Mouse (Mus musculus) C2C12 (cell line): ENCODE measurements around the gene Arap1. TPM values are rescaled to one million over a fixed set of nuclear protein-coding genes. Genes with fewer than 3 reads are reported as not detected.

ENCODE experiments used
- H3K27me3 ChIP-seq: one replicate; pipeline ENCODE4 v1.6.1; 2011; ENCODE audit not compliant: control insufficient read depth, insufficient read depth, insufficient read length
- H3K36me3 ChIP-seq: one replicate; pipeline ENCODE4 v1.6.1; 2011; ENCODE audit not compliant: control insufficient read depth, insufficient read depth
- H3K4me3 ChIP-seq: one replicate; pipeline ENCODE4 v1.5.1; 2011; ENCODE audit warnings: mild to moderate bottlenecking, control low read depth; ENCODE audit not compliant: poor library complexity, insufficient read depth, severe bottlenecking
- H3K79me2 ChIP-seq: one replicate; pipeline ENCODE4 v1.6.1; 2011; ENCODE audit not compliant: control insufficient read depth, insufficient read depth
- H3K79me3 ChIP-seq: one replicate; pipeline ENCODE4 v1.6.1; 2011; ENCODE audit warnings: low read depth, control low read depth
- H3ac ChIP-seq: one replicate; pipeline ENCODE3; 2011; ENCODE audit warnings: low read depth; ENCODE audit not compliant: control insufficient read depth, insufficient read length
- CEBPB ChIP-seq: IDR thresholded peaks from one replicate; pipeline ENCODE4 v1.6.1; 2011; ENCODE audit warnings: low read depth, mild to moderate bottlenecking, control low read depth, moderate library complexity
- CTCF ChIP-seq: IDR thresholded peaks from one replicate; pipeline ENCODE4 v1.5.1; 2011; ENCODE audit not compliant: control insufficient read depth, insufficient read depth, insufficient read length
- FOSL1 ChIP-seq: IDR thresholded peaks from one replicate; pipeline ENCODE4 v1.8.0; 2011; ENCODE audit warnings: mild to moderate bottlenecking, low read length; ENCODE audit not compliant: poor library complexity, insufficient read depth, severe bottlenecking
- MAX ChIP-seq: IDR thresholded peaks from one replicate; pipeline ENCODE4 v1.6.1; 2011; ENCODE audit warnings: mild to moderate bottlenecking, control low read depth
- MYOD1 ChIP-seq: IDR thresholded peaks from one replicate; pipeline ENCODE4 v1.6.1; 2011; ENCODE audit warnings: low read depth; ENCODE audit not compliant: control insufficient read depth, insufficient read length
- MYOG ChIP-seq: IDR thresholded peaks from one replicate; pipeline ENCODE4 v1.6.1; 2011; ENCODE audit not compliant: control insufficient read depth, insufficient read length; ENCODE audit errors: extremely low read depth
- USF1 ChIP-seq: IDR thresholded peaks from one replicate; pipeline ENCODE4 v1.6.1; 2011; ENCODE audit warnings: low read depth, mild to moderate bottlenecking, control low read depth, moderate library complexity
- polyA plus RNA-seq: library from polyadenylated mRNA; unstranded; fragments of >200 nt; fragmentation: generic; extraction: Trizol; gene quantifications from one replicate; pipeline ENCODE4 v1.2.1, GENCODE M21; 2012; ENCODE audit warnings: missing spikeins

Arap1 gene
- polyA plus RNA-seq, 1 experiment, result 21.6 TPM

- Histone ChIP-seq H3ac (no peak overlapping the region), H3K36me3 (no peaks in the 10 kb centered on the region), H3K4me3 (no peak overlapping the region), H3K27me3 (no peaks in the 10 kb centered on the region), H3K79me2 (no peaks in the 10 kb centered on the region), H3K79me3 (no peaks in the 10 kb centered on the region)
- TF ChIP-seq MAX, result no peak
- TF ChIP-seq MYOG, result no peak
- TF ChIP-seq MYOD1, result no peak
- TF ChIP-seq FOSL1, result no peak
- no peak for TF ChIP-seq USF1
- no peak for TF ChIP-seq CTCF
- no peak for TF ChIP-seq CEBPB
Measured at GRCm38 (mm10) chr7:101379732-101380131, 31.9 kb downstream of the Arap1 start.

GRCm38 (mm10) chr7:101381512-101381911, 33.6 kb downstream of the Arap1 start:
- Histone ChIP-seq H3ac (no peak overlapping the region), H3K36me3 (no peaks in the 10 kb centered on the region), H3K79me2 (no peaks in the 10 kb centered on the region), H3K27me3 (no peaks in the 10 kb centered on the region), H3K79me3 (no peaks in the 10 kb centered on the region), H3K4me3 (no peak overlapping the region)
- TF ChIP-seq MYOD1 (no peak), MYOG (no peak), MAX (no peak), CEBPB (no peak), FOSL1 (no peak), USF1 (no peak)

GRCm38 (mm10) chr7:101382378-101382777, 34.5 kb downstream of the Arap1 start:
- Histone ChIP-seq H3K79me3 (no peaks in the 10 kb centered on the region), H3K79me2 (no peaks in the 10 kb centered on the region), H3K36me3 (no peaks in the 10 kb centered on the region), H3ac (no peak overlapping the region), H3K4me3 (no peak overlapping the region), H3K27me3 (no peaks in the 10 kb centered on the region)
- TF ChIP-seq MYOG (no peak), MAX (no peak), CTCF (no peak), MYOD1 (no peak), USF1 (no peak), FOSL1 (no peak), CEBPB (no peak)

GRCm38 (mm10) chr7:101383756-101384155, 35.9 kb downstream of the Arap1 start:
- H3K36me3 ChIP-seq, result no peaks in the 10 kb centered on the region
- H3K4me3 ChIP-seq, result no peak overlapping the region
- no peak overlapping the region for H3ac ChIP-seq
- H3K27me3 ChIP-seq, result no peaks in the 10 kb centered on the region
- TF ChIP-seq MAX (no peak), MYOD1 (no peak), MYOG (no peak), FOSL1 (no peak), CTCF (no peak), CEBPB (no peak), USF1 (no peak)
- H3K79me3 ChIP-seq, result no peaks in the 10 kb centered on the region
- no peaks in the 10 kb centered on the region for H3K79me2 ChIP-seq

GRCm38 (mm10) chr7:101384931-101385330, 37.1 kb downstream of the Arap1 start:
- no peak overlapping the region for H3ac ChIP-seq
- TF ChIP-seq CTCF (no peak), MYOD1 (no peak), MAX (no peak), FOSL1 (no peak), USF1 (no peak), MYOG (no peak), CEBPB (no peak)
- H3K4me3 ChIP-seq, result no peak overlapping the region
- no peaks in the 10 kb centered on the region for H3K36me3 ChIP-seq
- H3K79me2 ChIP-seq, result no peaks in the 10 kb centered on the region
- H3K79me3 ChIP-seq, result no peaks in the 10 kb centered on the region
- H3K27me3 ChIP-seq, result no peaks in the 10 kb centered on the region

GRCm38 (mm10) chr7:101385331-101385733, 37.5 kb downstream of the Arap1 start:
- no peaks in the 10 kb centered on the region for H3K79me2 ChIP-seq
- H3K27me3 ChIP-seq, result no peaks in the 10 kb centered on the region
- no peaks in the 10 kb centered on the region for H3K36me3 ChIP-seq
- no peaks in the 10 kb centered on the region for H3K79me3 ChIP-seq
- TF ChIP-seq MAX (no peak), FOSL1 (no peak), USF1 (no peak), MYOG (no peak), MYOD1 (no peak), CTCF (no peak), CEBPB (no peak)
- no peak overlapping the region for H3ac ChIP-seq
- H3K4me3 ChIP-seq, result no peak overlapping the region
